Mouse (Mus musculus) lung, postnatal 0 days (tissue): ENCODE measurements around the gene Ube2q1.

Source experiments
- CTCF ChIP-seq: IDR thresholded peaks from 2 replicates; pipeline ENCODE4 v1.5.1; 2016; ENCODE audit warnings: antibody characterized with exemption, mild to moderate bottlenecking
- EP300 ChIP-seq: IDR thresholded peaks from 2 replicates; pipeline ENCODE4 v1.6.1; 2016; ENCODE audit warnings: antibody characterized with exemption, mild to moderate bottlenecking, control low read depth

GRCm38 (mm10) chr3:89806751-89807150 lies 33.3 kb downstream of the Ube2q1 start:
- TF ChIP-seq CTCF (peak; percentile 52), EP300 (no peak)
